Comparison of ENCODE assay signal across 15 mouse cellular contexts in genomic region chr12:67618252-67618651, GRCm38 (mm10).
DNase-seq lines count a peak whose midpoint lies in the region; ATAC-seq lines count a peak whose summit lies in the region.
"Had no signal": no experiment of that assay in that cellular context is flagged by ENCODE, and none has a peak within 500 bp of the region (broad histone marks: within the 10 kb centered on the region; RNA-seq: fewer than 3 reads in every experiment).

No protein-coding gene starts in this region.

- H3K4me3 ChIP-seq in neural tube, embryonic 12.5 days = no peak overlapping the region
- no peak overlapping the region for H3K4me3 ChIP-seq in hindbrain, embryonic 15.5 days
- H3K4me3 ChIP-seq in heart, embryonic 10.5 days = no peak overlapping the region
- H3K4me3 ChIP-seq: gastrocnemius, adult 2 months; limb, embryonic 13.5 days had no signal

- H3K36me3 ChIP-seq in neural tube, embryonic 12.5 days = no peaks in the 10 kb centered on the region
- H3K36me3 ChIP-seq in hindbrain, embryonic 15.5 days = no peaks in the 10 kb centered on the region
- no peaks in the 10 kb centered on the region for H3K36me3 ChIP-seq in heart, embryonic 10.5 days
- H3K36me3 ChIP-seq: limb, embryonic 13.5 days had no signal

- peak; percentile 53; the same call in 1 of the 2 replicates for ATAC-seq in neural tube, embryonic 12.5 days (ENCODE audit: low FRiP score, low read depth)
- ATAC-seq in hindbrain, embryonic 15.5 days (ENCODE audit: low FRiP score, low read depth) = peak; percentile 73
- no peak for ATAC-seq in CD4-positive, CD25-positive, alpha-beta regulatory T cell, adult 4 months
- ATAC-seq: inflammation-experienced regulatory T-cells, adult 6 months had no signal

- H3K27ac ChIP-seq in neural tube, embryonic 12.5 days = no peak overlapping the region
- H3K27ac ChIP-seq in hindbrain, embryonic 15.5 days (replicated peaks) = 0 out of 2 replicates have a peak overlapping the region, but pooled peaks have one; percentile 45
- no peak overlapping the region for H3K27ac ChIP-seq in heart, embryonic 10.5 days
- H3K27ac ChIP-seq: gastrocnemius, adult 2 months; limb, embryonic 13.5 days had no signal

- peak; percentile 1 for DNase-seq in embryo, embryonic 11 days
- no peak for DNase-seq in embryo, embryonic 10.5 days (ENCODE audit: low spot score)
- DNase-seq in neural tube, embryonic 10.5 days (ENCODE audit: extremely low spot score, low spot score) = no peak
- DNase-seq in heart, embryonic 10.5 days (ENCODE audit: low spot score) = no peak
- DNase-seq: cerebellum, adult 11 months; gastrocnemius, adult 2 months; heart, adult 11 months; kidney, adult 9 months; thymus, postnatal 14 days had no signal

- WGBS in neural tube, embryonic 12.5 days = 76% methylated on average over 6 of the region's 6 CpGs
- 58% methylated on average over 6 of the region's 6 CpGs for WGBS in hindbrain, embryonic 15.5 days
- 87% methylated on average over 6 of the region's 6 CpGs for WGBS in heart, embryonic 10.5 days

- no peaks in the 10 kb centered on the region for H3K9me3 ChIP-seq in neural tube, embryonic 12.5 days
- no peaks in the 10 kb centered on the region for H3K9me3 ChIP-seq in hindbrain, embryonic 15.5 days
- H3K9me3 ChIP-seq in heart, embryonic 10.5 days = no peaks in the 10 kb centered on the region
- H3K9me3 ChIP-seq: limb, embryonic 13.5 days had no signal

- H3K4me1 ChIP-seq in neural tube, embryonic 12.5 days = no peaks in the 10 kb centered on the region
- no peaks in the 10 kb centered on the region for H3K4me1 ChIP-seq in hindbrain, embryonic 15.5 days (replicated peaks)
- H3K4me1 ChIP-seq in heart, embryonic 10.5 days = no peaks in the 10 kb centered on the region
- H3K4me1 ChIP-seq: limb, embryonic 13.5 days had no signal

- no peak overlapping the region for H3K4me2 ChIP-seq in neural tube, embryonic 12.5 days (replicated peaks)
- H3K4me2 ChIP-seq in hindbrain, embryonic 15.5 days = no peak overlapping the region
- H3K4me2 ChIP-seq: limb, embryonic 13.5 days; midbrain, embryonic 11.5 days had no signal

- H3K27me3 ChIP-seq in neural tube, embryonic 12.5 days (replicated peaks) = no peaks in the 10 kb centered on the region
- H3K27me3 ChIP-seq in hindbrain, embryonic 15.5 days = no peaks in the 10 kb centered on the region
- no peaks in the 10 kb centered on the region for H3K27me3 ChIP-seq in heart, embryonic 10.5 days (ENCODE audit: insufficient read depth, poor library complexity, severe bottlenecking)
- H3K27me3 ChIP-seq: limb, embryonic 13.5 days had no signal

- H3K9ac ChIP-seq in neural tube, embryonic 12.5 days = no peak overlapping the region
- no peak overlapping the region for H3K9ac ChIP-seq in hindbrain, embryonic 15.5 days
- H3K9ac ChIP-seq: limb, embryonic 13.5 days had no signal
